Mouse (Mus musculus): Measurements from ENCODE around the gene Impg1.

DNA sequence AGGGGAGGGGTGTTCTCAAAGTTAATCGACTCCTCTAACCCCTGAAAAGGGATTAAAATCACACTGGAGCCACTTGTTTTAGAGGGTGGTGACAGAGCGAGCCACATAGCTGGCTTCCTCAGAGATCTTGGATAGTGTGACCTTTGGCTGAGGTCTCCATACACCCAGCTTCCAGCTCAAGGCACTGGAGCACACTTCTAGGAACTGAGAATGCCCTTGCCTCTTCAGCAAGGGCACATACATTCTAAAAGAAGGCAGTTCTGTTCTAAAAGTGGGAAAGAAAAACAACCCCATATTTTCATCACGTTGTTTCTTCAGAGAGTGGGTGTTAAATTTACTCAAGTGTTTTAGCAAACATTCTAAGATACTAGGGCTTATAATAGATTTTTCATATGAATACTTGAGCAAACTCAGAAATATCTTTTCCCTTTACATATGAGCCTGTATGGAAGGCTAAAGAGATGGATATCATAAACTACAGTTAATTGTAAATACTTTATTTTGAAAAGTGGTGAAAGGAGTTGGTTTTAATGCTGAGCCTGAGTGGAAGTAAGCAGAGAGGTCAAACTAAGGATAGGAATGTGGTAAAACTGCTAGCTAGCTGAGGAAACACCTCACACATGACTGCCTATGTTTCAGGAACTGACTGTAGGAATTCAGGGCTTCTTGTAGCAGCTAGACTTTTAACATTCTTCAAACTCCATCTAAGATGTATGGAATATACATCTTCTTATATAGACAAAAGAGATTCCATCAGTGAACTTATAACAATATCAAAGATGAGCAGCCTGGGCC, 14.6 kb downstream of the Impg1 start:
- TF ChIP-seq CTCF (conservative IDR thresholded peaks at IDR 0.05; ENCODE audit: low read length) (no peak), NANOG (IDR thresholded peaks at IDR 0.05; ENCODE audit: borderline replicate concordance, low read length) (no peak)
